Mouse (Mus musculus): Measurements from ENCODE around the gene Pard3. TPM values are rescaled to one million over a fixed set of nuclear protein-coding genes. Genes with fewer than 3 reads are reported as not detected.
A peak's percentile ranks its signal among the peaks of the same experiment; 100 is the strongest.

Gene Pard3
- total and polyA plus RNA-seq, 2 experiments from 2014 or later: 11.9 to 29.7 TPM

GRCm38 (mm10) chr8:127320930-127321329 is 257.2 kb downstream of the Pard3 start:
- Histone ChIP-seq H3K36me3 (ENCODE audit: insufficient read depth, low read length) (no peaks in the 10 kb centered on the region), H3K4me3 (ENCODE audit: low read depth, low read length) (no peak overlapping the region), H3K4me1 (ENCODE audit: insufficient read depth, low read length) (no peaks in the 10 kb centered on the region), H3K4me2 (ENCODE audit: low read depth, low read length, poor library complexity, severe bottlenecking) (no peak overlapping the region), H3K27me3 (ENCODE audit: insufficient read depth, low read length) (no peaks in the 10 kb centered on the region), H3K9ac (replicated peaks; ENCODE audit: low read length, poor library complexity, severe bottlenecking) (no peak overlapping the region), H3K27ac (ENCODE audit: low read depth, low read length) (no peak overlapping the region), H3K9me3 (ENCODE audit: low read length) (no peaks in the 10 kb centered on the region)
- no peak for ATAC-seq (ENCODE audit: low FRiP score)
- 97% methylated on average over 5 of the region's 5 CpGs for WGBS
- TF ChIP-seq CTCF (IDR thresholded peaks at IDR 0.05): no peak
- DNase-seq (ENCODE audit: low spot score): no peak

GRCm38 (mm10) chr8:127323583-127324360 is 260.1 kb downstream of the Pard3 start:
- no peaks in the 10 kb centered on the region for H3K27me3 ChIP-seq (ENCODE audit: insufficient read depth, low read length)
- DNase-seq (ENCODE audit: low spot score) (no peak), ATAC-seq (ENCODE audit: low FRiP score) (no peak)
- no peak overlapping the region for H3K9ac ChIP-seq (replicated peaks; ENCODE audit: low read length, poor library complexity, severe bottlenecking)
- H3K36me3 ChIP-seq (ENCODE audit: insufficient read depth, low read length): no peaks in the 10 kb centered on the region
- H3K4me3 ChIP-seq (ENCODE audit: low read depth, low read length): no peak overlapping the region
- no peak overlapping the region for H3K27ac ChIP-seq (ENCODE audit: low read depth, low read length)
- no peak overlapping the region for H3K4me2 ChIP-seq (ENCODE audit: low read depth, low read length, poor library complexity, severe bottlenecking)
- 96% methylated on average over 10 of the region's 10 CpGs for WGBS
- no peak for TF ChIP-seq CTCF (IDR thresholded peaks at IDR 0.05)
- H3K9me3 ChIP-seq (ENCODE audit: low read length): no peaks in the 10 kb centered on the region
- no peaks in the 10 kb centered on the region for H3K4me1 ChIP-seq (ENCODE audit: insufficient read depth, low read length)

GRCm38 (mm10) chr8:127324836-127325570 is 261.3 kb downstream of the Pard3 start:
- no peak for TF ChIP-seq CTCF (IDR thresholded peaks at IDR 0.05)
- Histone ChIP-seq H3K9ac (replicated peaks; ENCODE audit: low read length, poor library complexity, severe bottlenecking) (no peak overlapping the region), H3K36me3 (ENCODE audit: insufficient read depth, low read length) (no peaks in the 10 kb centered on the region), H3K4me1 (ENCODE audit: insufficient read depth, low read length) (no peaks in the 10 kb centered on the region), H3K27me3 (ENCODE audit: insufficient read depth, low read length) (no peaks in the 10 kb centered on the region), H3K9me3 (ENCODE audit: low read length) (no peaks in the 10 kb centered on the region), H3K27ac (ENCODE audit: low read depth, low read length) (no peak overlapping the region), H3K4me2 (ENCODE audit: low read depth, low read length, poor library complexity, severe bottlenecking) (no peak overlapping the region), H3K4me3 (ENCODE audit: low read depth, low read length) (no peak overlapping the region)
- DNase-seq (ENCODE audit: low spot score): no peak
- WGBS: 47% methylated on average over 3 of the region's 3 CpGs
- ATAC-seq (ENCODE audit: low FRiP score): no peak

GRCm38 (mm10) chr8:127325749-127326148 is 262.1 kb downstream of the Pard3 start:
- no peaks in the 10 kb centered on the region for H3K4me1 ChIP-seq (ENCODE audit: insufficient read depth, low read length)
- no peaks in the 10 kb centered on the region for H3K9me3 ChIP-seq (ENCODE audit: low read length)
- DNase-seq (ENCODE audit: low spot score) (no peak), ATAC-seq (ENCODE audit: low FRiP score) (no peak)
- no peak overlapping the region for H3K4me2 ChIP-seq (ENCODE audit: low read depth, low read length, poor library complexity, severe bottlenecking)
- no peak overlapping the region for H3K9ac ChIP-seq (replicated peaks; ENCODE audit: low read length, poor library complexity, severe bottlenecking)
- H3K27me3 ChIP-seq (ENCODE audit: insufficient read depth, low read length): no peaks in the 10 kb centered on the region
- 70% methylated on average over 5 of the region's 5 CpGs for WGBS
- no peaks in the 10 kb centered on the region for H3K36me3 ChIP-seq (ENCODE audit: insufficient read depth, low read length)
- H3K27ac ChIP-seq (ENCODE audit: low read depth, low read length): no peak overlapping the region
- TF ChIP-seq CTCF (IDR thresholded peaks at IDR 0.05): no peak
- no peak overlapping the region for H3K4me3 ChIP-seq (ENCODE audit: low read depth, low read length)

- no peaks in the 10 kb centered on the region for H3K9me3 ChIP-seq (ENCODE audit: low read length)
- H3K36me3 ChIP-seq (ENCODE audit: insufficient read depth, low read length): no peaks in the 10 kb centered on the region
- H3K4me2 ChIP-seq (ENCODE audit: low read depth, low read length, poor library complexity, severe bottlenecking): no peak overlapping the region
- ATAC-seq (ENCODE audit: low FRiP score) (peak; percentile 27; the same call in 1 of the 2 replicates), DNase-seq (ENCODE audit: low spot score) (no peak)
- H3K27me3 ChIP-seq (ENCODE audit: insufficient read depth, low read length): no peaks in the 10 kb centered on the region
- WGBS: 44% methylated on average over 12 of the region's 12 CpGs
- TF ChIP-seq CTCF (IDR thresholded peaks at IDR 0.05): no peak
- no peak overlapping the region for H3K27ac ChIP-seq (ENCODE audit: low read depth, low read length)
- H3K9ac ChIP-seq (replicated peaks; ENCODE audit: low read length, poor library complexity, severe bottlenecking): no peak overlapping the region
- H3K4me3 ChIP-seq (ENCODE audit: low read depth, low read length): no peak overlapping the region
- no peaks in the 10 kb centered on the region for H3K4me1 ChIP-seq (ENCODE audit: insufficient read depth, low read length)
Measured at GRCm38 (mm10) chr8:127330258-127331187, 266.8 kb downstream of the Pard3 start.

Data from midbrain, postnatal 0 days (tissue).